Mouse (Mus musculus): ENCODE measurements around the gene Gpd2. TPM values are rescaled to one million over a fixed set of nuclear protein-coding genes. Genes with fewer than 3 reads are reported as not detected.

Gpd2 gene
- polyA plus RNA-seq, 1 experiment from 2014 or later, result 16.6 TPM

- Histone ChIP-seq H3K9me3 (replicated peaks) (no peaks in the 10 kb centered on the region), H3K4me1 (replicated peaks) (peaks cover 10% of the 10 kb centered on the region), H3K9ac (no peak overlapping the region), H3K4me3 (no peak overlapping the region), H3K4me2 (no peak overlapping the region), H3K27ac (ENCODE audit: poor library complexity, severe bottlenecking) (no peak overlapping the region), H3K27me3 (replicated peaks) (no peaks in the 10 kb centered on the region), H3K36me3 (no peaks in the 10 kb centered on the region)
- ATAC-seq (ENCODE audit: insufficient number of reproducible peaks, low FRiP score), result no peak
- WGBS, result 87% methylated on average over 4 of the region's 4 CpGs
These were observed 66.8 kb downstream of the Gpd2 start for GRCm38 (mm10) chr2:57304212-57304611.

DNA sequence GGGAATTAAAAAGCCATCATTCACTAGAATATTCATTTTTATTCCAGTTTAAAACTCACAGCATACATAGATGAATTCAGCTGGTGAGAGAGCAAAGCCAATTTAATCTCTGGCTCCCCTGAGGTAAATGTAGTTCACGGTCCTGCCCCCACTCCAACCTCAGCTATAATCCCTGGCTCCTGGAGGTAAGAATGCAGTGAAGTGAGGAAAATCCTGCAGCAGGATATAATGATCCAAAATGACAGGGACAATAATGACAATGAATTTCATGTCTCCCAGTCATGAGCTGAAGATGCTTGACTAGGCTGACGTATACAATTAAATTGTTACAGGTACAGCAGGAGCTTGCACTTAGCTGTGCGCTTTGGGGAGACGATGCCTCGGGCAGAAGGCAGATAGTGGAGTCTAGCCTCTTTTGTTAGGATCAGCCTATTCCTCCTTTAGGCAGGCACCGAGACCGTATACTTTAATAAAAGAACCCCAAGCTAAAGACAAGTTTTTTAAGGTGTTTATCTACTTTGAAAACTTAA lies 74.9 kb downstream of the Gpd2 start:
- no peak overlapping the region for H3K9ac ChIP-seq
- no peak overlapping the region for H3K4me2 ChIP-seq
- H3K27me3 ChIP-seq (replicated peaks), result no peaks in the 10 kb centered on the region
- H3K9me3 ChIP-seq (replicated peaks), result no peaks in the 10 kb centered on the region
- no peak overlapping the region for H3K27ac ChIP-seq (ENCODE audit: poor library complexity, severe bottlenecking)
- no peak overlapping the region for H3K4me3 ChIP-seq
- ATAC-seq (ENCODE audit: insufficient number of reproducible peaks, low FRiP score), result no peak
- H3K36me3 ChIP-seq, result no peaks in the 10 kb centered on the region
- no peaks in the 10 kb centered on the region for H3K4me1 ChIP-seq (replicated peaks)
- WGBS, result 78% methylated on average over 7 of the region's 7 CpGs

DNA sequence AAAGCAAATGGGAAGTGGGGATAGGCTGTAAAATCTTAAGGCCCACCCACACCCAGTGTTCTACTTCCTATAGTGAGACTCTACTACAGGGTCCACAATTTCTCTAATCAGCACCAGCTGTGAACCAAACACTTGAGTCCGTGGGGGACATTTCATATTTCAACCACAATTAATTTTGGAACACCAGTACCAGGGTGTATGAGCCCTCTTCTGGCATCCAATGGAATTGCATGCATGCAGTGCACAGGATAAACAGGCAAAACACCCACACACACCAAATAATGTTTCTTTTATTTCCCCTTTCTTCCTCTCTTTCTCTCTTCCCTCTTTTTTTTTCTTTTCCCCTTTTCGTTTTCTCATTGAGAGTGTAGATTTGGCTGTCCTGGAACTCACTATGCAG lies 78.6 kb downstream of the Gpd2 start:
- no peak overlapping the region for H3K27ac ChIP-seq (ENCODE audit: poor library complexity, severe bottlenecking)
- H3K9ac ChIP-seq, result no peak overlapping the region
- H3K27me3 ChIP-seq (replicated peaks), result no peaks in the 10 kb centered on the region
- no peak overlapping the region for H3K4me2 ChIP-seq
- H3K4me3 ChIP-seq, result no peak overlapping the region
- H3K4me1 ChIP-seq (replicated peaks), result no peaks in the 10 kb centered on the region
- WGBS, result 60% methylated on average over 2 of the region's 2 CpGs
- H3K9me3 ChIP-seq (replicated peaks), result no peaks in the 10 kb centered on the region
- no peaks in the 10 kb centered on the region for H3K36me3 ChIP-seq
- no peak for ATAC-seq (ENCODE audit: insufficient number of reproducible peaks, low FRiP score)

DNA sequence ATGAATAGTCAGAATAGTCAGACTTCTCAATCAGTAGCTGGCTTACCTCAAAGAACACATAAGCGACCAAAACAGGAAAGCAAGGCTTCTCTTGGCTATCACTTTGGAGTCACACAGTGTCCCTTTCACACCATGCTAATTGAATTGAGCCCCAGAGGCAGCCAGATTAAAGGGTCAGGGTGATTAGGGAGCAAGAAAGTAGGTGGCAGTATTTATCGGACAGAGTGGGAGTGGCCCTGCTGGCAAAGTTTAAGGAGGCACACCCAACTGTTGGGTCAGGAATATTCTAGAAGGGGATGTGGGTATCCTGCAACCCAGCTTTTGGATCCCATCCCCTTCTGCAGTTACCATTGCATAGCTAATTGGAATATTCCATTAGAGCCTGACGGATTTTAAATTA lies 80.9 kb downstream of the Gpd2 start:
- Histone ChIP-seq H3K9ac (no peak overlapping the region), H3K27ac (ENCODE audit: poor library complexity, severe bottlenecking) (no peak overlapping the region), H3K4me3 (no peak overlapping the region), H3K36me3 (no peaks in the 10 kb centered on the region), H3K4me2 (no peak overlapping the region), H3K9me3 (replicated peaks) (no peaks in the 10 kb centered on the region), H3K27me3 (replicated peaks) (no peaks in the 10 kb centered on the region), H3K4me1 (replicated peaks) (no peaks in the 10 kb centered on the region)
- 60% methylated on average over 3 of the region's 3 CpGs for WGBS
- no peak for ATAC-seq (ENCODE audit: insufficient number of reproducible peaks, low FRiP score)

- Histone ChIP-seq H3K27me3 (replicated peaks) (no peaks in the 10 kb centered on the region), H3K27ac (ENCODE audit: poor library complexity, severe bottlenecking) (no peak overlapping the region), H3K4me1 (replicated peaks) (peaks cover 5% of the 10 kb centered on the region), H3K9ac (no peak overlapping the region), H3K36me3 (no peaks in the 10 kb centered on the region), H3K9me3 (replicated peaks) (no peaks in the 10 kb centered on the region), H3K4me2 (no peak overlapping the region), H3K4me3 (no peak overlapping the region)
- 89% methylated on average over 8 of the region's 8 CpGs for WGBS
- no peak for ATAC-seq (ENCODE audit: insufficient number of reproducible peaks, low FRiP score)
These were observed 88.7 kb downstream of the Gpd2 start for GRCm38 (mm10) chr2:57326091-57326490.

GRCm38 (mm10) chr2:57329327-57329726 lies 91.9 kb downstream of the Gpd2 start:
- peaks cover 5% of the 10 kb centered on the region for H3K4me1 ChIP-seq (replicated peaks)
- H3K9ac ChIP-seq, result no peak overlapping the region
- H3K27ac ChIP-seq (ENCODE audit: poor library complexity, severe bottlenecking), result no peak overlapping the region
- H3K4me2 ChIP-seq, result peak overlapping the region; percentile 43
- no peaks in the 10 kb centered on the region for H3K27me3 ChIP-seq (replicated peaks)
- no peaks in the 10 kb centered on the region for H3K9me3 ChIP-seq (replicated peaks)
- H3K4me3 ChIP-seq, result no peak overlapping the region
- no peaks in the 10 kb centered on the region for H3K36me3 ChIP-seq
- WGBS, result 10% methylated on average over 7 of the region's 7 CpGs
- no peak for ATAC-seq (ENCODE audit: insufficient number of reproducible peaks, low FRiP score)

DNA sequence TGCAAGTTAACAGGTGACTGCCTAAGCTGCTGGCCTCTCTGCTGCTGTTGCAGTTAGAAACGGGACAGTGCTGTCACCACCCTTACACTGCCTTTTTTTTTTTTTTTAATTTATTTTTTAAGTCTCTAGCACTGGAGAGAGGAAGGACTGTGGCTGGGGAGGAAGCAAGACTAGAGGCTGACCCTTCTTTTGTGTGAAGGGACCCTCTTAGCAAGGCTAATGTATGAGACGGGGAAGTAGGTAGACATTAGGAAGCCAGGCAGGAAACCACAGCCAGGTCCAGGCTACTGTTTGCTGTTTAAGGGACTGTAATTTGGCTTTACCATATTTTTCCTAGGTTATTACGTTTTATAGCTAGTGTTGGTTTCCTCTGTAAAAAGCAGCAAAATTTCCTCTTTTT lies 93.4 kb downstream of the Gpd2 start:
- H3K4me3 ChIP-seq, result no peak overlapping the region
- 60% methylated on average over 3 of the region's 3 CpGs for WGBS
- ATAC-seq (ENCODE audit: insufficient number of reproducible peaks, low FRiP score), result no peak

DNA sequence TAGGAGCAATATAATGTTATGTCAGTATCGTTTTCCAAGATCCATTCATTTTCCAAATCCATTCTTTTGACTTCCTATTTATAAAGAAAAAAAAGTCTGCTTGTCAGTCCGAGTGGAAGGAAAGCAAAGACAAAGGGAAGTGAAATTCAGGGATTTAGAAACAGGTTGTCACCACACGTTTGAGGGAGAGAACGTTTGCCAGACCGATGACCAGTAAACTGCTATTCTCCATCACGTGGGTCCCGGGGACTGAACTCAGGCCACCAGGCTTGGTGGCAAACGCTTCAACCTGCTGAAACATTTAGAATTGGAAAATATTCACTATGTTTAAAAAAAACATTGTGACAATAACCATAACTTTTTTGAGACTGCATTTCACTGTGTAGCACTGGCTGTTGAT lies 93.8 kb downstream of the Gpd2 start:
- Histone ChIP-seq H3K4me2 (no peak overlapping the region), H3K4me3 (no peak overlapping the region), H3K9ac (no peak overlapping the region), H3K27ac (ENCODE audit: poor library complexity, severe bottlenecking) (no peak overlapping the region), H3K27me3 (replicated peaks) (no peaks in the 10 kb centered on the region), H3K9me3 (replicated peaks) (no peaks in the 10 kb centered on the region), H3K4me1 (replicated peaks) (peaks cover 5% of the 10 kb centered on the region), H3K36me3 (no peaks in the 10 kb centered on the region)
- ATAC-seq (ENCODE audit: insufficient number of reproducible peaks, low FRiP score), result no peak
- WGBS, result 73% methylated on average over 8 of the region's 8 CpGs

More for the DNA sequence above, 93.4 kb downstream of the Gpd2 start:
- Histone ChIP-seq H3K9ac (no peak overlapping the region), H3K4me2 (no peak overlapping the region), H3K27ac (ENCODE audit: poor library complexity, severe bottlenecking) (no peak overlapping the region), H3K36me3 (no peaks in the 10 kb centered on the region), H3K4me1 (replicated peaks) (peaks cover 5% of the 10 kb centered on the region), H3K9me3 (replicated peaks) (no peaks in the 10 kb centered on the region), H3K27me3 (replicated peaks) (no peaks in the 10 kb centered on the region)

GRCm38 (mm10) chr2:57333481-57333880 lies 96.0 kb downstream of the Gpd2 start:
- H3K4me2 ChIP-seq, result no peak overlapping the region
- no peak overlapping the region for H3K4me3 ChIP-seq
- no peak overlapping the region for H3K27ac ChIP-seq (ENCODE audit: poor library complexity, severe bottlenecking)
- H3K36me3 ChIP-seq, result no peaks in the 10 kb centered on the region
- peaks cover 5% of the 10 kb centered on the region for H3K4me1 ChIP-seq (replicated peaks)
- ATAC-seq (ENCODE audit: insufficient number of reproducible peaks, low FRiP score), result no peak
- WGBS, result 85% methylated on average over 6 of the region's 6 CpGs
- no peaks in the 10 kb centered on the region for H3K9me3 ChIP-seq (replicated peaks)
- H3K27me3 ChIP-seq (replicated peaks), result no peaks in the 10 kb centered on the region
- H3K9ac ChIP-seq, result no peak overlapping the region

GRCm38 (mm10) chr2:57335397-57335796 lies 98.0 kb downstream of the Gpd2 start:
- 89% methylated on average over 15 of the region's 15 CpGs for WGBS
- Histone ChIP-seq H3K27ac (ENCODE audit: poor library complexity, severe bottlenecking) (no peak overlapping the region), H3K9ac (no peak overlapping the region), H3K36me3 (no peaks in the 10 kb centered on the region), H3K4me2 (no peak overlapping the region), H3K9me3 (replicated peaks) (no peaks in the 10 kb centered on the region), H3K27me3 (replicated peaks) (no peaks in the 10 kb centered on the region), H3K4me1 (replicated peaks) (no peaks in the 10 kb centered on the region), H3K4me3 (no peak overlapping the region)
- no peak for ATAC-seq (ENCODE audit: insufficient number of reproducible peaks, low FRiP score)

GRCm38 (mm10) chr2:57338779-57339178 lies 101.3 kb downstream of the Gpd2 start:
- no peak overlapping the region for H3K27ac ChIP-seq (ENCODE audit: poor library complexity, severe bottlenecking)
- H3K36me3 ChIP-seq, result 0 out of 2 replicates have a peak, but pooled peaks cover 4% of the 10 kb centered on the region
- H3K9ac ChIP-seq, result no peak overlapping the region
- H3K9me3 ChIP-seq (replicated peaks), result no peaks in the 10 kb centered on the region
- WGBS, result 94% methylated on average over 16 of the region's 16 CpGs
- H3K4me3 ChIP-seq, result no peak overlapping the region
- no peak for ATAC-seq (ENCODE audit: insufficient number of reproducible peaks, low FRiP score)
- H3K4me2 ChIP-seq, result no peak overlapping the region
- no peaks in the 10 kb centered on the region for H3K4me1 ChIP-seq (replicated peaks)
- H3K27me3 ChIP-seq (replicated peaks), result no peaks in the 10 kb centered on the region

GRCm38 (mm10) chr2:57342910-57343309 lies 105.5 kb downstream of the Gpd2 start:
- 0 out of 2 replicates have a peak, but pooled peaks cover 4% of the 10 kb centered on the region for H3K36me3 ChIP-seq
- WGBS, result 59% methylated on average over 1 of the region's 1 CpGs
- no peaks in the 10 kb centered on the region for H3K4me1 ChIP-seq (replicated peaks)
- no peak overlapping the region for H3K4me3 ChIP-seq
- H3K9me3 ChIP-seq (replicated peaks), result no peaks in the 10 kb centered on the region
- no peak overlapping the region for H3K4me2 ChIP-seq
- no peaks in the 10 kb centered on the region for H3K27me3 ChIP-seq (replicated peaks)
- ATAC-seq (ENCODE audit: insufficient number of reproducible peaks, low FRiP score), result no peak
- H3K27ac ChIP-seq (ENCODE audit: poor library complexity, severe bottlenecking), result no peak overlapping the region
- no peak overlapping the region for H3K9ac ChIP-seq

Data from heart, embryonic 12.5 days (tissue).